Mouse (Mus musculus) gastrocnemius, postnatal 14 days (tissue): Measurements from ENCODE around the gene Dhx34. TPM values are rescaled to one million over a fixed set of nuclear protein-coding genes. Genes with fewer than 3 reads are reported as not detected.

Experiments
- DNase-seq: peaks from one replicate; pipeline ENCODE4 v3.0.0; 2021; ENCODE audit warnings: mixed read lengths
- intact Hi-C: fragments of 180-260 bp; cut with DNase I; formaldehyde crosslinking; loops from one replicate; pipeline ENCODE4 v1.15.1; 2025; ENCODE audit warnings: low total_unique reads
- total RNA-seq, 2 experiments: library from RNA; stranded (reverse); gene quantifications; 2 replicates each; pipeline ENCODE4 v1.2.3; 2021

The Dhx34 gene
- total RNA-seq, 2 experiments from 2014 or later, result 4.2 to 4.6 TPM

GRCm38 (mm10) chr7:16213986-16214385 is 7.9 kb downstream of the Dhx34 start:
- intact Hi-C loops, result no loop called here

GRCm38 (mm10) chr7:16213196-16213595 is 8.6 kb downstream of the Dhx34 start:
- intact Hi-C loops, result no loop called here

More at GRCm38 (mm10) chr7:16213986-16214385, 7.9 kb downstream of the Dhx34 start:
- no peak for DNase-seq

GRCm38 (mm10) chr7:16210862-16211365 is 10.9 kb downstream of the Dhx34 start:
- peak; percentile 42 for DNase-seq
- intact Hi-C loops, result no loop called here

More at GRCm38 (mm10) chr7:16213196-16213595, 8.6 kb downstream of the Dhx34 start:
- no peak for DNase-seq

- DNase-seq, result no peak
- intact Hi-C loops, result no loop called here
Observed at GRCm38 (mm10) chr7:16208781-16209665, 12.8 kb downstream of the Dhx34 start.

GRCm38 (mm10) chr7:16207496-16207895 is 14.3 kb downstream of the Dhx34 start:
- intact Hi-C loops, result no loop called here
- no peak for DNase-seq

GRCm38 (mm10) chr7:16207076-16207475 is 14.8 kb downstream of the Dhx34 start:
- intact Hi-C loops, result no loop called here
- DNase-seq, result no peak

GRCm38 (mm10) chr7:16204791-16205190 is 17.0 kb downstream of the Dhx34 start:
- no peak for DNase-seq
- intact Hi-C loops, result no loop called here

GRCm38 (mm10) chr7:16203505-16203903 is 18.3 kb downstream of the Dhx34 start:
- intact Hi-C loops, result no loop called here
- no peak for DNase-seq

- intact Hi-C loops, result no loop called here
- no peak for DNase-seq
Observed at GRCm38 (mm10) chr7:16202756-16203504, 18.9 kb downstream of the Dhx34 start.

GRCm38 (mm10) chr7:16201136-16201535 is 20.7 kb downstream of the Dhx34 start:
- no peak for DNase-seq
- intact Hi-C loops, result no loop called here

- intact Hi-C loops, result no loop called here
- no peak for DNase-seq
Observed at GRCm38 (mm10) chr7:16198540-16198939, 23.3 kb downstream of the Dhx34 start.

- no peak for DNase-seq
- intact Hi-C loops, result no loop called here
Observed at GRCm38 (mm10) chr7:16197166-16197565, 24.7 kb downstream of the Dhx34 start.

GRCm38 (mm10) chr7:16196616-16197015 is 25.2 kb downstream of the Dhx34 start:
- no peak for DNase-seq
- intact Hi-C loops, result no loop called here

- intact Hi-C loops, result loop anchor here (2.0 kb wide), 1 partner anchor 69 kb away; no protein-coding TSS in a partner anchor
- no peak for DNase-seq
Observed at GRCm38 (mm10) chr7:16193702-16194101, 28.1 kb downstream of the Dhx34 start.

- peak; percentile 58 for DNase-seq
- intact Hi-C loops, result loop anchor here (2.0 kb wide), 1 partner anchor 70 kb away; no protein-coding TSS in a partner anchor
Observed at GRCm38 (mm10) chr7:16192315-16192714, 29.5 kb downstream of the Dhx34 start.

GRCm38 (mm10) chr7:16187494-16187893 is 34.3 kb downstream of the Dhx34 start:
- no peak for DNase-seq
- intact Hi-C loops, result no loop called here

- DNase-seq, result peak; percentile 49
Observed at GRCm38 (mm10) chr7:16183663-16184062, 38.2 kb downstream of the Dhx34 start.

GRCm38 (mm10) chr7:16178114-16178513 is 43.7 kb downstream of the Dhx34 start:
- DNase-seq, result no peak
- intact Hi-C loops, result no loop called here

More at GRCm38 (mm10) chr7:16183663-16184062, 38.2 kb downstream of the Dhx34 start:
- intact Hi-C loops, result no loop called here

GRCm38 (mm10) chr7:16175542-16175931 is 46.3 kb downstream of the Dhx34 start:
- no peak for DNase-seq
- intact Hi-C loops, result no loop called here
